Comparison of ENCODE assay signal across 11 mouse cellular contexts in genomic region chr19:58839806-58840205, GRCm38 (mm10). TPM values are rescaled to one million over a fixed set of nuclear protein-coding genes. Genes with fewer than 3 reads are reported as not detected.
DNase-seq lines count a peak whose midpoint lies in the region; ATAC-seq lines count a peak whose summit lies in the region.
"Had no signal": no experiment of that assay in that cellular context is flagged by ENCODE, and none has a peak within 500 bp of the region (broad histone marks: within the 10 kb centered on the region; RNA-seq: fewer than 3 reads in every experiment).

No protein-coding gene starts in this region.

- H3K4me3 ChIP-seq in heart, embryonic 13.5 days = no peak overlapping the region
- H3K4me3 ChIP-seq in heart, embryonic 11.5 days (ENCODE audit: low read depth, low read length) = no peak overlapping the region
- no peak overlapping the region for H3K4me3 ChIP-seq in kidney, embryonic 16.5 days (ENCODE audit: low read length)
- H3K4me3 ChIP-seq in brown adipose tissue, adult 24 weeks (ENCODE audit: insufficient read depth, low read depth, low read length) = no peak overlapping the region
- H3K4me3 ChIP-seq: liver, embryonic 15.5 days had no signal

- H3K4me2 ChIP-seq in heart, embryonic 13.5 days = no peak overlapping the region
- H3K4me2 ChIP-seq in heart, embryonic 11.5 days = no peak overlapping the region
- H3K4me2 ChIP-seq in kidney, embryonic 16.5 days (replicated peaks; ENCODE audit: low read depth, low read length) = no peak overlapping the region
- H3K4me2 ChIP-seq: liver, embryonic 15.5 days had no signal

- H3K4me1 ChIP-seq in heart, embryonic 13.5 days = peaks cover 67% of the 10 kb centered on the region
- H3K4me1 ChIP-seq in heart, embryonic 11.5 days (ENCODE audit: control insufficient read depth, insufficient read depth, low read length) = peaks cover 17% of the 10 kb centered on the region
- H3K4me1 ChIP-seq in kidney, embryonic 16.5 days (ENCODE audit: insufficient read depth, low read length) = peaks cover 11% of the 10 kb centered on the region; the same call in 1 of the 2 replicates
- peaks cover 13% of the 10 kb centered on the region for H3K4me1 ChIP-seq in brown adipose tissue, adult 24 weeks (ENCODE audit: control insufficient read depth, insufficient read depth, insufficient read length, low read length)
- H3K4me1 ChIP-seq: liver, embryonic 15.5 days had no signal

- WGBS in heart, embryonic 13.5 days = 50% methylated on average over 4 of the region's 4 CpGs
- WGBS in heart, embryonic 11.5 days (ENCODE audit: insufficient replicate concordance) = 75% methylated on average over 4 of the region's 4 CpGs
- 74% methylated on average over 4 of the region's 4 CpGs for WGBS in kidney, embryonic 16.5 days

- peak overlapping the region; percentile 59 for H3K27ac ChIP-seq in heart, embryonic 13.5 days (replicated peaks)
- H3K27ac ChIP-seq in heart, embryonic 11.5 days (ENCODE audit: low read depth, low read length) = no peak overlapping the region
- H3K27ac ChIP-seq in kidney, embryonic 16.5 days (ENCODE audit: low read length) = no peak overlapping the region
- H3K27ac ChIP-seq in brown adipose tissue, adult 24 weeks (replicated peaks; ENCODE audit: low read depth, low read length) = 0 out of 2 replicates have a peak overlapping the region, but pooled peaks have one; percentile 21
- H3K27ac ChIP-seq: liver, embryonic 15.5 days; stomach, postnatal 0 days had no signal

- H3K9me3 ChIP-seq in heart, embryonic 13.5 days = no peaks in the 10 kb centered on the region
- H3K9me3 ChIP-seq in heart, embryonic 11.5 days (replicated peaks; ENCODE audit: control insufficient read depth, low read length) = no peaks in the 10 kb centered on the region
- no peaks in the 10 kb centered on the region for H3K9me3 ChIP-seq in kidney, embryonic 16.5 days (ENCODE audit: low read length)
- H3K9me3 ChIP-seq: liver, embryonic 15.5 days had no signal

- H3K9ac ChIP-seq in heart, embryonic 13.5 days = no peak overlapping the region
- no peak overlapping the region for H3K9ac ChIP-seq in heart, embryonic 11.5 days (ENCODE audit: low read depth, low read length)
- no peak overlapping the region for H3K9ac ChIP-seq in kidney, embryonic 16.5 days (replicated peaks; ENCODE audit: low read length)
- H3K9ac ChIP-seq: liver, embryonic 15.5 days had no signal

- no peaks in the 10 kb centered on the region for H3K36me3 ChIP-seq in heart, embryonic 13.5 days
- H3K36me3 ChIP-seq in heart, embryonic 11.5 days (ENCODE audit: control insufficient read depth, insufficient read depth, low read length) = no peaks in the 10 kb centered on the region
- no peaks in the 10 kb centered on the region for H3K36me3 ChIP-seq in kidney, embryonic 16.5 days (ENCODE audit: insufficient read depth, low read length)
- H3K36me3 ChIP-seq: liver, embryonic 15.5 days had no signal

- peak; percentile 47 to 60 for DNase-seq in kidney, adult 8-10 months
- peak; percentile 41 to 63 for DNase-seq in kidney, postnatal 25 days
- DNase-seq: cerebellum, adult 9-11 months had no signal

- no peak for ATAC-seq in heart, embryonic 13.5 days (ENCODE audit: extremely low read depth, insufficient number of reproducible peaks, low FRiP score, low TSS enrichment)
- ATAC-seq in heart, embryonic 11.5 days (replicated peaks; ENCODE audit: insufficient number of reproducible peaks, low FRiP score, low TSS enrichment) = no peak
- ATAC-seq in kidney, embryonic 16.5 days (ENCODE audit: low FRiP score, low TSS enrichment) = no peak
- no peak for ATAC-seq in monocyte, adult 5-6 weeks (replicated peaks; ENCODE audit: insufficient number of reproducible peaks, low FRiP score, low TSS enrichment, poor library complexity, severe bottlenecking)

- no peaks in the 10 kb centered on the region for H3K27me3 ChIP-seq in heart, embryonic 13.5 days (replicated peaks)
- no peaks in the 10 kb centered on the region for H3K27me3 ChIP-seq in heart, embryonic 11.5 days (ENCODE audit: control insufficient read depth, insufficient read depth, low read length)
- no peaks in the 10 kb centered on the region for H3K27me3 ChIP-seq in kidney, embryonic 16.5 days (ENCODE audit: insufficient read depth, low read length)
- H3K27me3 ChIP-seq: liver, embryonic 15.5 days had no signal

RNA-seq across cellular contexts. Expression of gene 1700019N19Rik, which starts 45.5 kb away (rescaled TPM):
- not detected in 2 replicates for polyA plus RNA-seq in heart, embryonic 13.5 days (2015; fragmentation: Nextera tagmentation; extraction: Ambion mirVana)
- polyA plus RNA-seq in heart, embryonic 11.5 days (2014; fragmentation: Nextera tagmentation; extraction: Ambion mirVana) = not detected in 2 replicates
- not detected in 2 replicates for polyA plus RNA-seq in kidney, embryonic 16.5 days (2015; fragmentation: Nextera tagmentation; extraction: Ambion mirVana)
- polyA plus RNA-seq in brown adipose tissue, adult 24 weeks (2012; ENCODE audit: insufficient read depth, insufficient read length, missing spikeins) = not detected in 2 replicates
- total RNA-seq in monocyte, adult 5-6 weeks (2017) = not detected in 3 replicates
- polyA plus RNA-seq: hindbrain, embryonic 11.5 days; liver, embryonic 15.5 days had no signal

Comparison
In these comparisons a context has a peak if more than half of its experiments do, and no peak if none do; other contexts are left out.
1. H3K27ac ChIP-seq: peak in heart, embryonic 13.5 days (single experiment) and brown adipose tissue, adult 24 weeks (single experiment); none in heart, embryonic 11.5 days (single experiment) and kidney, embryonic 16.5 days (single experiment).